Mouse (Mus musculus): ENCODE results near the gene Rdh5. TPM values are rescaled to one million over a fixed set of nuclear protein-coding genes. Genes with fewer than 3 reads are reported as not detected.

The Rdh5 gene
- polyA plus RNA-seq, 1 experiment from 2014 or later, result 11.9 TPM

GRCm38 (mm10) chr10:128870341-128870740 lies 52.3 kb downstream of the Rdh5 start:
- DNase-seq (ENCODE audit: low spot score), result no peak
- H3K4me3 ChIP-seq, result no peak overlapping the region
- no peak overlapping the region for H3K27ac ChIP-seq (replicated peaks)
- no peaks in the 10 kb centered on the region for H3K9me3 ChIP-seq
- WGBS, result 85% methylated on average over 3 of the region's 3 CpGs
- no peaks in the 10 kb centered on the region for H3K4me1 ChIP-seq
- no peaks in the 10 kb centered on the region for H3K27me3 ChIP-seq (replicated peaks; ENCODE audit: low read depth, poor library complexity, severe bottlenecking)
- H3K36me3 ChIP-seq (replicated peaks), result peaks cover 91% of the 10 kb centered on the region

GRCm38 (mm10) chr10:128866518-128866917 lies 56.2 kb downstream of the Rdh5 start:
- Histone ChIP-seq H3K27me3 (replicated peaks; ENCODE audit: low read depth, poor library complexity, severe bottlenecking) (no peaks in the 10 kb centered on the region), H3K4me1 (no peaks in the 10 kb centered on the region), H3K9me3 (no peaks in the 10 kb centered on the region), H3K4me3 (no peak overlapping the region), H3K36me3 (replicated peaks) (peaks cover 83% of the 10 kb centered on the region), H3K27ac (replicated peaks) (no peak overlapping the region)
- 93% methylated on average over 1 of the region's 1 CpGs for WGBS
- no peak for DNase-seq (ENCODE audit: low spot score)

- no peaks in the 10 kb centered on the region for H3K4me1 ChIP-seq
- no peaks in the 10 kb centered on the region for H3K9me3 ChIP-seq
- H3K27ac ChIP-seq (replicated peaks), result no peak overlapping the region
- H3K4me3 ChIP-seq, result no peak overlapping the region
- H3K27me3 ChIP-seq (replicated peaks; ENCODE audit: low read depth, poor library complexity, severe bottlenecking), result no peaks in the 10 kb centered on the region
- DNase-seq (ENCODE audit: low spot score), result no peak
- H3K36me3 ChIP-seq (replicated peaks), result peaks cover 83% of the 10 kb centered on the region
- WGBS, result 89% methylated on average over 3 of the region's 3 CpGs
Measured at GRCm38 (mm10) chr10:128866042-128866441, 56.6 kb downstream of the Rdh5 start.

Other genes starting within 250 kb of the Rdh5 start
- gene Suox, start 248.8 kb downstream of the Rdh5 start, polyA plus RNA-seq (2016; fragmentation: Nextera tagmentation; extraction: Ambion mirVana), result 12.9 and 13.5 TPM in 2 replicates
- gene Rab5b, start 226.6 kb downstream of the Rdh5 start, polyA plus RNA-seq (2016; fragmentation: Nextera tagmentation; extraction: Ambion mirVana), result 64.4 and 70.4 TPM in 2 replicates
- gene Pmel, start 218.7 kb downstream of the Rdh5 start, polyA plus RNA-seq (2016; fragmentation: Nextera tagmentation; extraction: Ambion mirVana), result 8.6 and 17.3 TPM in 2 replicates
- 124 and 130 TPM in 2 replicates for gene Cdk2, start 217.9 kb downstream of the Rdh5 start, polyA plus RNA-seq (2016; fragmentation: Nextera tagmentation; extraction: Ambion mirVana)
- 5.2 and 6.3 TPM in 2 replicates for gene Dgka, start 178.0 kb downstream of the Rdh5 start, polyA plus RNA-seq (2016; fragmentation: Nextera tagmentation; extraction: Ambion mirVana)
- gene Pym1, start 175.0 kb downstream of the Rdh5 start, polyA plus RNA-seq (2016; fragmentation: Nextera tagmentation; extraction: Ambion mirVana), result 56.6 and 60.0 TPM in 2 replicates
- 0.26 and 0.30 TPM in 2 replicates for gene Mmp19, start 132.0 kb downstream of the Rdh5 start, polyA plus RNA-seq (2016; fragmentation: Nextera tagmentation; extraction: Ambion mirVana)
- gene Dnajc14, start 118.8 kb downstream of the Rdh5 start, polyA plus RNA-seq (2016; fragmentation: Nextera tagmentation; extraction: Ambion mirVana), result 51.9 and 53.7 TPM in 2 replicates
- gene Tmem198b, start 118.5 kb downstream of the Rdh5 start, polyA plus RNA-seq (2016; fragmentation: Nextera tagmentation; extraction: Ambion mirVana), result 16.9 and 17.9 TPM in 2 replicates
- gene Sarnp, start 105.6 kb downstream of the Rdh5 start, polyA plus RNA-seq (2016; fragmentation: Nextera tagmentation; extraction: Ambion mirVana), result 259 and 263 TPM in 2 replicates
- 63.7 and 66.4 TPM in 2 replicates for gene Ormdl2, start 101.2 kb downstream of the Rdh5 start, polyA plus RNA-seq (2016; fragmentation: Nextera tagmentation; extraction: Ambion mirVana)
- gene Gdf11, start 31.2 kb downstream of the Rdh5 start, polyA plus RNA-seq (2016; fragmentation: Nextera tagmentation; extraction: Ambion mirVana), result 11.8 and 12.0 TPM in 2 replicates
- gene Cd63, start 21.9 kb downstream of the Rdh5 start, polyA plus RNA-seq (2016; fragmentation: Nextera tagmentation; extraction: Ambion mirVana), result 274 and 319 TPM in 2 replicates
- gene Bloc1s1, start 1.1 kb upstream of the Rdh5 start, polyA plus RNA-seq (2016; fragmentation: Nextera tagmentation; extraction: Ambion mirVana), result 185 and 186 TPM in 2 replicates
- 1.8 and 2.7 TPM in 2 replicates for gene Itga7, start 10.9 kb upstream of the Rdh5 start, polyA plus RNA-seq (2016; fragmentation: Nextera tagmentation; extraction: Ambion mirVana)
- gene Mettl7b, start 38.1 kb upstream of the Rdh5 start, polyA plus RNA-seq (2016; fragmentation: Nextera tagmentation; extraction: Ambion mirVana), result not detected in 2 replicates
- not detected in 2 replicates for gene Olfr9, start 66.5 kb upstream of the Rdh5 start, polyA plus RNA-seq (2016; fragmentation: Nextera tagmentation; extraction: Ambion mirVana)
- not detected in 2 replicates for gene Olfr763, start 87.9 kb upstream of the Rdh5 start, polyA plus RNA-seq (2016; fragmentation: Nextera tagmentation; extraction: Ambion mirVana)
- gene Olfr764-ps1, start 117.0 kb upstream of the Rdh5 start, polyA plus RNA-seq (2016; fragmentation: Nextera tagmentation; extraction: Ambion mirVana), result not detected in 2 replicates
- gene Olfr765, start 127.1 kb upstream of the Rdh5 start, polyA plus RNA-seq (2016; fragmentation: Nextera tagmentation; extraction: Ambion mirVana), result not detected in 2 replicates
- not detected in 2 replicates for gene Olfr766-ps1, start 146.1 kb upstream of the Rdh5 start, polyA plus RNA-seq (2016; fragmentation: Nextera tagmentation; extraction: Ambion mirVana)
- not detected in 2 replicates for gene Olfr767, start 160.0 kb upstream of the Rdh5 start, polyA plus RNA-seq (2016; fragmentation: Nextera tagmentation; extraction: Ambion mirVana)
- not detected in 2 replicates for gene Olfr768, start 176.5 kb upstream of the Rdh5 start, polyA plus RNA-seq (2016; fragmentation: Nextera tagmentation; extraction: Ambion mirVana)
- gene Olfr769, start 195.0 kb upstream of the Rdh5 start, polyA plus RNA-seq (2016; fragmentation: Nextera tagmentation; extraction: Ambion mirVana), result not detected in 2 replicates
- gene Olfr770, start 216.1 kb upstream of the Rdh5 start, polyA plus RNA-seq (2016; fragmentation: Nextera tagmentation; extraction: Ambion mirVana), result not detected in 2 replicates
- gene Olfr771, start 241.9 kb upstream of the Rdh5 start, polyA plus RNA-seq (2016; fragmentation: Nextera tagmentation; extraction: Ambion mirVana), result not detected in 2 replicates